Mouse (Mus musculus) cortical plate, adult 2 months (tissue): ENCODE measurements around the gene Ddx43.

Experiments used
- CTCF ChIP-seq: fragments of 200-500 bp; IDR thresholded peaks from 2 replicates; pipeline ENCODE4 v1.5.1; 2011; ENCODE audit warnings: mild to moderate bottlenecking, control low read depth, low read length; ENCODE audit not compliant: insufficient read depth; ENCODE audit errors: extremely low read depth
- POLR2A ChIP-seq: fragments of 200-500 bp; IDR thresholded peaks from 2 replicates; pipeline ENCODE4 v1.6.1; 2011; ENCODE audit warnings: mild to moderate bottlenecking, low read length, control low read depth; ENCODE audit not compliant: insufficient read depth; ENCODE audit errors: extremely low read depth

DNA sequence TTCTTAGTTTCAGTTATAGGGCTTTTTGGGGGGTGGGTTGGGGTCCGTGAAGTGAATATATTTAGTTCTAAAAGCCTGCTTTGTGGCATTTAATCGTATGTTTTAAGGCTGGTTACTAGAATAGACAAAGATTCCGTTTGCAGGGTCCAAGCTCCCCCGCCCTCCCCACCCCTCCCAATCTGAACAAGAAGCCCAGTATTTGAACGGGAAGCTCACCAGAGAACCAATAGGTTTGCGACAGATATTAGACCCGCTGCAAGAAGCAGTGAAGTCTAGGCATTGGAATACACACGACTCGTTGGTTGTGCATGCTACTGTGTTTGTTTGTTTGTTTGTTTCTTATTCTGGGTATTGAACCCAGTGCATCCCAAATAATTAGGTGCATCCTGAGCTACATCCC, 940 bp downstream of the Ddx43 start:
- no peak for TF ChIP-seq POLR2A
- no peak for TF ChIP-seq CTCF
